Mouse (Mus musculus) left cerebral cortex, postnatal 25 days (tissue): Measurements from ENCODE around the gene Itpr2. TPM values are rescaled to one million over a fixed set of nuclear protein-coding genes. Genes with fewer than 3 reads are reported as not detected.

Experiments
- DNase-seq, 2 experiments: peaks; one replicate each; pipeline ENCODE4 v3.0.0; 2022; ENCODE audit warnings: low spot score in 2 of 2, mixed read lengths in 1 of 2
- intact Hi-C: fragments of 180-260 bp; cut with DNase I; formaldehyde crosslinking; loops from one replicate; pipeline ENCODE4 v1.15.1; 2025
- total RNA-seq, 2 experiments: library from RNA; stranded (reverse); gene quantifications; 2 replicates each; pipeline ENCODE4 v1.2.3; 2021

The Itpr2 gene
- total RNA-seq, 2 experiments from 2014 or later, result 12.0 to 16.1 TPM

GRCm38 (mm10) chr6:146256401-146256800 lies 245.6 kb downstream of the Itpr2 start:
- no peak for DNase-seq
- intact Hi-C loops, result no loop called here

GRCm38 (mm10) chr6:146255656-146256055 lies 246.4 kb downstream of the Itpr2 start:
- DNase-seq, result no peak
- intact Hi-C loops, result no loop called here

GRCm38 (mm10) chr6:146254931-146255330 lies 247.1 kb downstream of the Itpr2 start:
- intact Hi-C loops, result no loop called here
- DNase-seq, result no peak

GRCm38 (mm10) chr6:146254216-146254820 lies 247.7 kb downstream of the Itpr2 start:
- DNase-seq, result no peak
- intact Hi-C loops, result no loop called here

- intact Hi-C loops, result no loop called here
- DNase-seq, result no peak
Measured at GRCm38 (mm10) chr6:146249096-146249495, 252.9 kb downstream of the Itpr2 start.

- DNase-seq, result no peak
- intact Hi-C loops, result no loop called here
Measured at GRCm38 (mm10) chr6:146248341-146248740, 253.7 kb downstream of the Itpr2 start.

GRCm38 (mm10) chr6:146247906-146248305 lies 254.1 kb downstream of the Itpr2 start:
- DNase-seq, result no peak
- intact Hi-C loops, result no loop called here

- no peak for DNase-seq
- intact Hi-C loops, result no loop called here
Measured at GRCm38 (mm10) chr6:146246368-146246767, 255.7 kb downstream of the Itpr2 start.

GRCm38 (mm10) chr6:146245888-146246287 lies 256.1 kb downstream of the Itpr2 start:
- intact Hi-C loops, result no loop called here
- no peak for DNase-seq

- intact Hi-C loops, result no loop called here
- DNase-seq, result no peak
Measured at GRCm38 (mm10) chr6:146243068-146243467, 259.0 kb downstream of the Itpr2 start.

GRCm38 (mm10) chr6:146241336-146241735 lies 260.7 kb downstream of the Itpr2 start:
- DNase-seq, result no peak
- intact Hi-C loops, result no loop called here

- DNase-seq, result no peak
- intact Hi-C loops, result no loop called here
Measured at GRCm38 (mm10) chr6:146235165-146235564, 266.9 kb downstream of the Itpr2 start.

GRCm38 (mm10) chr6:146234417-146234816 lies 267.6 kb downstream of the Itpr2 start:
- intact Hi-C loops, result no loop called here
- DNase-seq, result no peak

GRCm38 (mm10) chr6:146230903-146231302 lies 271.1 kb downstream of the Itpr2 start:
- DNase-seq, result no peak
- intact Hi-C loops, result no loop called here

GRCm38 (mm10) chr6:146230373-146230788 lies 271.6 kb downstream of the Itpr2 start:
- intact Hi-C loops, result no loop called here
- no peak for DNase-seq

GRCm38 (mm10) chr6:146229967-146230366 lies 272.1 kb downstream of the Itpr2 start:
- intact Hi-C loops, result no loop called here
- no peak for DNase-seq

GRCm38 (mm10) chr6:146229519-146229918 lies 272.5 kb downstream of the Itpr2 start:
- intact Hi-C loops, result no loop called here
- no peak for DNase-seq

GRCm38 (mm10) chr6:146228048-146228447 lies 274.0 kb downstream of the Itpr2 start:
- intact Hi-C loops, result no loop called here
- DNase-seq, result no peak

GRCm38 (mm10) chr6:146222403-146223063 lies 279.5 kb downstream of the Itpr2 start:
- intact Hi-C loops, result no loop called here
- no peak for DNase-seq

GRCm38 (mm10) chr6:146221371-146222336 lies 280.4 kb downstream of the Itpr2 start:
- peak in 1 of 2 experiments; percentile 51 for DNase-seq
- intact Hi-C loops, result no loop called here
